Mouse (Mus musculus): ENCODE data around the gene Pth. TPM values are rescaled to one million over a fixed set of nuclear protein-coding genes. Genes with fewer than 3 reads are reported as not detected.

Gene Pth
- not detected for total RNA-seq (2023)

DNA sequence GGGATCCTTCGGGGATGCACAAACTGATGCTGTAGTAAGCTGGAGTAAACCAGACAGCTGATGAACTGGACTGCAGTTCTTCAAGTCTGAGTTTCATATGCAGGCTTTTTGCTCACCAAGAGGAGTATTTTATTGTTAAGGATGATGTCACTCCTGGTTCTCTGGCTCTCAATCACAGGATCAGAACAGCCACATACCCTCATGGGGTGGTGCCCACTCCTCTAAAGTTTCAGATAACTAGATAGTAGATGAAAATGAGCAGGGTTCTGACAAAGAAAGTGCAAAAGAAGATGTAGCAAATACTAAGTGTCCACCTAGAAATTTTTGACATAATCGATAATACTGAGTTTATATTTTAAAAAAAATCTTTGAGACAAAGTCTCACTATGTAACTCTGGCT is at the start of gene Pth:
Gene Pth, minus strand, starts transcription at position 101 of the 400 bp plus-strand sequence.

DNA sequence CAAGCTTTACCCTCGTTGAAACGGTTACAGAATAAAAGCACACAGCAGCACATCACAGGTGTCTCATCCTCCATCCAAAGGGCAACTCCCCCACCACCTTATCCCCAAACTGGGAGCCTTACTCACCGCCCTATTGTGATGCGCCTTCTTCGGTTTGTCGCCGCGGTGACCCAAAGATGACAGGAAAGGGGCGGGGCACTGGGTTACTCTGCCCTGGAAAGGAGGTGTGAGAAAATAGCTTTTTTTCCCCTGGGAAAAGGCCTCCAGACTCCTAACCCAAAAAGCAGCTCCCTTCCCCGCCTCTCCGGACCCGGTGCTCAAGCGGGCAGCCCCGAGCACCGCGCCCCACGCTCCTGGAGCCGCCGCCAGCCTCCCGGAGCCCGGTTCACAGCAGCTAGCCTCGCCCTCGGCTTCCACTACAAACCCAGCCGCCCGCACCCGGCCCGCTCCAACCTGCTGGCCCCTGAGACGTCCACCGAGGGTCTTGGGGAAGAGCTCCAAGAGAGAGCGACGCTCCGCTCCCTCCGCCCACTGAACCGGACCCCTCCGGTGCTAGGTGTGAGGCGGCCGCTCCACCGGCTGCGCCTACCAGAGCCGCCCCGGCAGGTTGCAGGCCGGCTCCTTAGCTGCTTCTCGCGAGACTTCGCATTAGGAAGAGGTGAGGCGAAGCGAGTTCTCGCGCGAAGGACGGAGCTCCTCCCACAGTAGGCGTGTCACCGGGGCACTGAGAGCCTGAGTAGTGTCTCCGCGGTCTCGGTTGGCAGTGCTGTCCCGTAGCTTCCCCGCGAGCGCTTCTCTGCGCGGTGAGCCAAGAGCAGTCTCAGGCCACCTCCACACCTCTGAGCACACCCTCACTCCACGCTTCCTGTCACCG is 19.4 kb downstream of the Pth start, which contains the start of gene Btbd10:
Gene Btbd10, minus strand, starts transcription at position 647 of the 874 bp plus-strand sequence.

Other genes starting within 250 kb of the Pth start
- 30.1 TPM for gene Arntl, start 181.1 kb downstream of the Pth start, total RNA-seq (2023)
- gene Btbd10, start 19.2 kb downstream of the Pth start, total RNA-seq (2023): 12.9 TPM
- 71.8 TPM for gene Far1, start 125.3 kb upstream of the Pth start, total RNA-seq (2023)

All from CD8-positive naive resting alpha-beta T cell, adult 57 days (primary cell).